Mouse (Mus musculus) c-Kit-negative CD71-positive TER-119-positive erythroid progenitor cells, embryonic 14.5 days (primary cell): ENCODE results near the gene Scyl1.
"Not testable (repeated sequence)": the region's sequence is repeated elsewhere in the genome, so short reads cannot be mapped to it uniquely, and the experiment has no call there.

Source experiments
- DNase-seq: peaks from one replicate; pipeline ENCODE4 v3.0.0-alpha.2; 2013; ENCODE audit warnings: low read depth, low spot score

The Scyl1 gene

DNA sequence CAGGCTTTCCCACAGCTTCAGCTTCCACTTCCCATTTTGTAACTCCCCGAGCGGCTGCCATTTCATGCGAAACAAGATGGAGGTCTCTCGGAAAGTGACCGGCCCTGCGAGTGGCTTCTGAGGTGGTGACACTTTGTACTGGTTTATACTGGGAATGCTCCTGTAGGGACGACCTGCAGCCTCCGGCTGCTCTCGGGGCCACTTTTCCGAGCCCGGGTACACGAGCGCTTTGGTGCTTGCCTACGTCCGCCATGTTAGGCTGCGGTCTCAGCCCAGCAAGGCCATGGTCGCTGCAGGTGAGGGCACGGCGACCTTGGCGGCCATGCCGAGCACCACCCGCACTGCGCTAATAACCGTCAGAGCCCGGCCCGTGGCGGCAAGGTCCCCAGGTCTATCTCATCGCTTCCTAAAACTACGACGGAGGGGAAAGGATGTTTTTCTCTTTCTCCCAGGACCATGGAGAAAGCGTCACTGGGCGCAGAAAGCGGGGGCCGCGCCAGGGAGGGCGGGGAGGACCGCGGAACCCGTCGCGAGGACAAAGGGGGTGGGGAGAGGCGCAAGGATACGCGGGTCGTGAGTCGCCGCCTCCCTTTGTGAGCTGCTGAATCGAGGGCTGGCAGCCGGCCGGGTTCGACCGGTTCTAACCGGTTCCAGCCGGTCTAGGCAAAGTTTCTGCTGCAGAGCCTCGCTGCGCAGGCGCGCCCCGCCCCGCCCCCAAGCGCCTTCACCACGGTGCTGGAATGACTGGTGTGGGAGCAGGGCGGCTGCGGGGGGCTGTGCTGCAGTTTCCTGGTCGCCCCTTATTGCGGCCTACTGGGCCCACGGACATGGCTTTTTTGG is 32.0 kb upstream of the Scyl1 start:
- peak; percentile 95 for DNase-seq

DNA sequence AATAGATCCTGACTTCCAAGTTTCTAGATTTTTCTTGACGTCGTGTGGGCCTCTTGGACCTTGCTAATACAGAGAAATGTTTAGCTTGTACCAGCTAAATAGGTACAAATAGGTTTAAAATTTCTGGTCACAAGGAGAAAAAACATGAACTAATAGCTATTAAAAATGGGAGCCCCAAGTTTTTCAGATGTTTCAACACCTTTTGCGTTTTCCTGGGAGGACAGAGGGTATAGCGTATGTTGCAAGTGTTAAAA is 31.5 kb upstream of the Scyl1 start:
- no peak for DNase-seq

DNA sequence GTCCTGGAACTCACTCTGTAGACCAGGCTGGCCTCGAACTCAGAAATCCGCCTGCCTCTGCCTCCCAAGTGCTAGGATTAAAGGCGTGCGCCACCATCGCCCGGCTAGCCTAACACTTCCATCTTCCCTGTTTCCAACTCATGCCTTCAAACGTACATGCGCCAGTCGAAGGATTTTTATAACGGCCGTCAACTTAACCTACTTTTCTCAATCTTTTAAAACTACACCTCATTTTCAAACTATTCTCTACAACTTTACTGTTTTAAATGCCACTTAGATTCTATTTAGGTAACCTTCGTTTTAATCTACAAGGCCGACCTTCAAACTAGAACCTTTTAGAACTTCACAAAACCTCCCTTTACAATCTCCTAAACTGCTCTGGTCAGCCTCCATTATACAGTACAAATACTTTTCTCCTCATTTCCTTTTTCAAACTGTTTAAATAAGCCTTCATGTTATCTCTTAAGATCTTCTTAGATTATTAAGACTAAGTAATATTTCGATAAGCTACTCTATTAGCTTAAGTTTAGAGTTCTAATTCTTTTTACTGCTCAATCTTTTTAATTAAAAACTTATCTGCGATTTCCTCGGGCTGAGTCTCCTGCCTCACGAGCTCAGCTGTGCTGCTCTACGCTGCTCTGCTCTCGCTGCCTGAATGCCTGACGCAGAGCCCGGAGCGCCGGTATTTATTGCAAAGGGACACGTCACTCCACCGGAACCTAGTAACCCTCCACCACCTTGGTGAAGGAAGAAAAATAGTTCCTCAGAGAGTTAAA is 31.0 kb upstream of the Scyl1 start:
- DNase-seq = peak; percentile 94

DNA sequence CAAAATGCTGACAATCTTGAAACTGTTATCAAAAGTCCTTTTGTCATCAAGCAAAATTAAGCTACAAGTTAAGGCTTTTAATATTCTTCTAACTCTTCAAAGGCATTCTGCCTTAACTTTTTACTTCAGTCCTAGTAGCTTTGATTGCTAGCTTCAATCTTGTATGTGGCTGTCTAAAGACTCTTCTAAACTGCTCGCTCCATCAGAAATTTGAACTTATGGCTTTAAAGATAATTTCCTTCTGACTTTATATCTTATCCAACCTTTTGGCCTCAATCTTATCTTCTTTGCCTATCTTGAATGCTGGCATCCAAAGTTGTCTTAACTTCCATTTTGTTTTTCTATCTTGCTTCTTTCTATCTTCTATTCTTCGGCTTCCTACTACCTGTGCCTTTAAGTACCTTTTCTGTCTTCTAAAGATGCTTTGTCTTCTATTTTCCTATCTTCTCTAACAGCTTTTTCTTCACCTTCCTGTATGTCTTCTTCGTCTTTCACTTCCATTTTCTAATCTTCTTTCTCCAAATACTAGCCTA is 30.3 kb upstream of the Scyl1 start:
- DNase-seq = no peak

DNA sequence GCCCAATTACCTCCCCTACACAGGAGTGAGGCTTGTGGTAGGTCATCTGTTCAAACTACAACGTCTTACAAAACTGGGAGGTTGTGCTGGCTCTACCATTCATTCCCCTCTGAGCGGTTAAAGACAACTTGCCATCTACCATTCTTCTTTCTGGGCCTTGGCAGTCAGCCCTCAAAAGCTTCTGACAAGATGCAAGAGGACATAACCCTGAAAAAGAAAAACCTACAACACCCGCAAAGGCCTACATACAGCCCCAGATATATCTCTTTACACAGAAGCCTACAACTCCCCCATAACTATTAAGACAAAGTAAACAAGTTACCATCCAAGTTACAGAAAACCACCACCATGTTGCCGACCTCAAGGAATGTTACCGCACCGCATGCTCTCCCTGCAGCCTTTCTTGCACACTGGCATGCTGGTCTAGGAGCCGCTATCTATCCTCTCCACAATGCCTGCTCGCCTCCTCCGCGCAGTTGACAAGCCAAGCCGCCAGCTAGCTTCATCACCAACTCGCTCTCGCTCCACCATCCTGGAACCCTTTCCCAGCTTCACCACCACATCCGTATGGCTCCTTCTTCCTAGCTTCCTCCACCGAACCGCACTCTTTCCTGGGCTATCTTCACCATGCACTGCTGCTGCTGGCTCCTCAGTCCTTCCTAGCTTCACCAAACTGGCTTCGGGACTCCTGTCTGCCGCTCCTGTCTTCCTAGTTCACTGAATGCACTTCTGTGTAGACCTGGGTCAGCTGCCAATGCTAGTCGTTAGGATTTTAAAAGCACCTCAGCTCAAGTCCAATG is 29.6 kb upstream of the Scyl1 start:
- peak; percentile 51 for DNase-seq

DNA sequence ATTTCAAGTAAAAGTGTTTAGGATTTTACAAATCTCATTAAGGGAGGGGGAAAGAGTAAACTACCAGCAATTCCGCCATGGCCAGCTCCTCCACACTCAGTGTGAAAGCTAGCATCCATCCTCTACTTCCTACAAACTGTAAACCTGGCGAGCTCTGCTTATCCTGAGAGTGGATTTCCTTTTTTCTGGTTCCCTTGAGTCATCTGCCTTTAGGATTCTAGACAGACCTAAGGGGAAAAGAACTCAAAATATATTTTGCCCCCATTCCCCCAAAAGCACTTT is 29.1 kb upstream of the Scyl1 start:
- DNase-seq = no peak

DNA sequence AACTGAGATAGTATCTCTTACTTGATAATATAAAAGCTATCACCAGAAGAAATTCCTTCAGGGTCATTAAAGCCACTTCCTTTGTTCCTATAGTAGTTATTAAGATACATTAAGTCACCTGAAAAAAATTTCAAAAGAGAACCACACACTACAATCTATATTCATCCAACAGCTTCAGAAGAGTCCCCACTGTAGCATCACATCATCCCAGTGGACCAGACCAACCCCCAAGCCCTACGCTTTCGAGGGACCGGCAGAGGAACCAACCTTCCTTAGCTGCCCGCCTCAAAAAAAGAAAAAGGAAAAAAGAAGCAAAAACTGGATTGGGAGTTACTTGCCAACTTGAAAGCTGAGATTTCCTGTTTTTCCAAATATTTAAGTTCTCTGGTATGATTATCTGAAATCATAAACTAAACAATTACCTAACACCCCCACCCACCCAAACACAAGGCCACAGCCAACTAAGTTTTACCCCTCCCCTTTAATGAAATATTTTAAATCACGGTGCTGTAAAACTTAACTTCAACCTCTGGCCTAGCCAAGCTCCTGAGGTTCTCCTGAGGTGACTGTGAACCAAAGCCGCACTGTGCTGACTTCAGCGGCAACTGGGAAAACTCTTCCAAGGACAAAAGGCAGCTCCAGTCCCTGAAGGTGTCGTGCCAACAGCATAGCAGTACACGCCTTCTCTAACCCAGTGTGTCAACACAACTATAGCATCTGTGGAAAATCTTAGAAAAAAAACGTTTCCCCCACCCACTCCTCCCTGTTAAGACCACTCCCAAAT is 28.5 kb upstream of the Scyl1 start:
- peak; percentile 42 for DNase-seq

DNA sequence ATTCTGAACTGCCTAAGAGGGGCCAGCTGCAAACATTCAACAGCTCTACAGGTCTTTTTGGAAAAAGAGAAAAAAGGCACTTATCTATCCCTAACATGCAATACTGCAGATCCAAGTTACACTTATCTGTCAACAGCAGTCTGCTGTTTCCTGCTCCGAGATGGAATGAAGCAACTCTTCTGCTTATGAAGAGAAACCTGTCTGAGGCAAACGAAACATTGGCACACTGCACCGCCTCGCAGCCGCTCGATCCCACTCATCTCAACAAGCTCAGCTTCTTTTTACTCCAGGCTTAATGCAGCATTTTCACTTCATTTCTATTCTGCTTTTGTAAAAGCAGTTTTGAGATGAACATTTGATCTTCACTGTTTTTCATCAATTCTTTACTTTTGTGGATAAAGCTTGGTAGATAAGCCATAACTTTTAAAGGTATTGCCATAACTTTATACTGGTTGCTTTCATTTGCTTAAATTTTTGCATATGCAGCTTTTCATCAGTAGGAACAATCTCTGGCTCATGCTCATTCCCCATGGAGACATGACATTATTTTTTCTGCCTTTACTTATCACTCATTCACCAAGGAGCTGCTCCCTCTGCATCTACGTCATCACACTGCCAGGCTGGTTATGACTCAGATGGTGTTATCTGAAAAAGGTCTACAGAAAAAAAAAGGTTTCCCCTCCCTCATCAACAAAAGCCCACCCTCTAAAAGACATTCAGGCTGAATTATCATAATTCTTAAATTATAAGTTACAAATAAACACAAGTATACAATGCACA is 27.7 kb upstream of the Scyl1 start:
- peak; percentile 63 for DNase-seq

DNA sequence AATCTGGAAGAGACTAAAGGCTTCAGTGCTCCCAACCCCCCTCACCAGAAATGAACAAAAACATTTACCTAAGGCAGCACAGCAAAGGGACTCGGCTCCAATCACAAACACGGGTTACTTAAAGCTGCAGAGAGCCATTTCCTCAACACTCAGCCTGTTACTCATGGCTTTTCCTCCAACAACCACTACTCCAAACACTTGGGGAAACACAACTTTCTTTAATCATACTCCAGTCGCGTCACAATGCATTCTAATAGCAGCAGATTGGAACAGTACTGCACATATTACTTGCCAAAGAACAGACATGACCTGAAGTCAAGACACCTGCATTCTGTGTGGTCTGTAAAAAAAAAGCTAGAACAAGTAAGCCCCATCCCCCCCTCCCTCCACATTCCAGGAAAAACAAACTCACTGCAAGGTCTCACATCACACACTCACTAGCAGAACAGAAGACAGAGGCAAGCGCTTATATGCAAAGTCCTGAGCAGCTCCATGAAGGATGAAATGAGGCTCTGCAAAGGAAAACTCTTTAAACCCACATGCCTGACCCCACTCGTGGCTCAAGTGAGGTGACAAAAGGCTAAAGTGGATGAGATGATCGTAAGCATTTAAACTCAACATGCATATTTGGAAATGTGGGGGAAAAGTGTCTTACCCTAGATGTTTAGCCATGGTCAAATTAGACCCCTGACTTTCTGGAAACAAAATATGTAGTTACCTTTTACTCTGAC is 26.3 kb upstream of the Scyl1 start:
- no peak for DNase-seq

DNA sequence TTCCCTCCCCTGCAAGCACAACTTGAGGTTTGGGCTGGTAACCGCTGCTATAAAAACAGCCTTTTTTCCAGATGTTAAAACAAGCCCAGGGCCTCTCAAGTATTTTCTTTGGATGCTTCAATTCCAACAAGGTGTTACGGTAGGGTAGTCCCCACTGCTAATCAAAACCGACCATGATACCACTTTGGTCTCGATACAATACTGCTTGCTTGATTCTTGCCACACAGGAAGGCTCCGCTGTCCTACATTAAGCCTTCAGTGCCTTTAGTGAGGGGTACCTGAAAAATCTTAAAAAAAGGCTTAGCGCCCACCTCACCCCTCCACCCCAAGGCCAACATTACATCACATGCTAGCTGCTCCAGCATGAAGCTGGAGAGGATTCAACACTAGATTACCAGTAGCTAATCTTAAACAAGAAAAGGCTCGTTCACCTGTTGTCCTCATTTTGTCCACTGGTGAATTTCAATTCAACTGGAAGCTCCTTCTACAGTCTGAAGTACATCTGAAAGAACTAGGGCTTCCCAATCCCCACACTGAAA is 25.4 kb upstream of the Scyl1 start:
- DNase-seq = no peak

DNA sequence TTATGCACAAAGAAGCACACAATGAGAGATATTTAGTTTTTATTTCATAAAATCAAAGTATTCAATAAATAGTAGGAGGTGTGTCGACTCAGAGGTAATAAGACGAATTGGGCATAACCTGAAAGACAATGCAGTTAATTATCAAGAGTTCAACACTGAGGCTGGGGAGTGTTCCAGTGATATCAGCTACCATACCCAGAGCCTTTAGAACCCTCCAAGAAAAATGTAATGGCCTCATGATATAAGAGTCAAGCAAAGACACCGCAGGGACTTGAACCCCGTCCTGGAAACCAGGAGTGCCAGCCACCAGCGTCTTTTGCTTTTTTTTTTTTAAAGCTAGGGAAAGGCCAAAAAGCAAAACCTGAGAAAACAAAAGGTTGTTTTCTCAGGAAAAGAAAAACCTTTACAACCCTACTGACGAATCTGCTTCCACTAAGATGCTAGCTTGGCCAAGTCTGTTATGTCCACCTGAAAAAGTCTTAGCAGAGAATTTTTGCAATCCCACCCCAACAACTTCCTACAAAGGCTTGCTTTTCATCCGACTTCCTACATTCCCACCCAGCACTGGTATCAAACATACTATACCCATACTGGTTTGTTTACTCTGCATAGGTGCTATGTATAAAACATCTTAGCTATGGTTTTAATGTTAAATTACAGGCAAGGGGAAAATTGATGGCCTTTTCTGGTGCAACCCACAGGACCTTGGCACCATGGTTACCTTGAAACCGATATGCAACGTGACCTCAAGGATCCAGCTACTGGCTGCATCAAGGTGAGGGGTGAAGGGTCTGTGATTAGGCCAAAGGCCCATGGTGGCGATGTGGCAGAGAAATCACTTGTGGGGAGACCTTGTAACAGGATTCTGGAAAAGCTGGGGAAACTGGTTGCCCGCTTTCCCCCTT is 24.7 kb upstream of the Scyl1 start:
- DNase-seq = no peak

DNA sequence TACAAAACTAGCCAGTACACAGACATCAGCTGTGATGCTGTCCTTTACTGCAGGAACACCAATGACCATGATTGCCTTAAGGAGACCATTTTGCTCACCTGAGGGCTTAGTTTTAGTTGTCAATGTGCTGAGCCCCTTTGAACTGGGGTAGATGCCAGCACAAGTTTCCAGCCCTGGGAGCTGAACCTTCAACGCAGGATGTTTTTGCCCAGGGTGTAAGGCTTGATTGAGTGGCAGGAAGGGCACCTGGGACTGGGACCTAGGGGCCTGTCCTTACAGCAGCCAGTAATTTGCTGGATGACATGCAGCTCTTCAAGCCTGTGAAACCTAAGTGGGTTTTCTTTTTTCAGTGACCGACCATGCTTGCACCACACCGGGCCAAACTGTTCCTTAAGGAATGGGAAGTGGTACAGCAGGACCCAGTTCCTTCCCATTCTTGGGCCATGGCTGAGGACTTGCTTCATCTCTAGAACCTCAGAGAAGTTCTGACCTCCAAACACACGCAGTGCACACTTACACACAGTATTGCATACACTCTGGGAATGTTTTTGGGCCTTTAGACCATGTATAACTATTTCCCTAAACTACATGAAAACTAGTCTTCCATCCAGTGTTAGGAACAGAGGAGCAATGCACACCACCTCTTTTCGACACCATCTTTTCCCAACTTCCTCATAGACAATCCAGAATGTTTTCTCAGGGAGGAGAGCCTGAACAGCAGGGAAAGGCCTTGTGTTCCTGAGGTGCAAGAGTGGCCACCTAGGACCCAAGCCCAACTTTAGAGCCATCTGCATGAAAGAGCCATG is 23.8 kb upstream of the Scyl1 start:
- peak; percentile 60 for DNase-seq

DNA sequence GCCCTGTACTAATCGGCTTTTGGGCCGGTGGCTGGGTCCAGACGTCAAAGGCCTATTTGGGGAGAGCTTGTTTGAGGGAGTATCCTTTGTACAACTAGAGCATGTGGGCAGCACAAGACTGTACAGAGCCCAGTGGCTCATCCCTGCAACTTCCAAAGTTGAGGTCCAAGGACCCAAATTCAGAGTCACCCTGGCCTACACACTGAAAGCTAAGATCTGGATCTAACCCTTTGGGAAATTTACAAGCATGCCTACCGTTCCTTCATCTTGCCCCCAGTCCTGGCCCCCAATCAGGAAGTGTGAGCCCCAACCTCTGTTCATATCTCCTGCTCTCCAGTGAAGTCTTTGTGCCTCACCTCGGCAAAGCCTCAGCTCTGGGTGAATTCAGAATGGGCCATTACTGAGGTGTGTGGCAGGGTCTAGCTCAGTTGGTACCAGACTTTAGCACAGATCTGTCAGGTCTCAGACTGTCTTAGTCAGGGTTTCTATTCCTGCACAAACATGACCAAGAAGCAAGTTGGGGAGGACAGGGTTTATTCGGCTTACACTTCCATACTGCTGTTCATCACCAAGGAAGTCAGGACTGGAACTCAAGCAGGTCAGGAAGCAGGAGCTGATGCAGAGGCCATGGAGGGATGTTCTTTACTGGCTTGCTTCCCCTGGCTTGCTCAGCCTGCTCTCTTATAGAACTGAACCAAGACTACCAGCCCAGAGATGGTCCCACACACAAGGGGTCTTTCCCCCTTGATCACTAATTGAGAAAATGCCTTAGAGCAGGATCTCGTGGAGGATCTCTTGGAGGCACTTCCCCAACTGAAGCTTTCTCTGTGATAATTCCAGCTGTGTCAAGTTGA is 22.9 kb upstream of the Scyl1 start:
- not testable (repeated sequence) for DNase-seq

DNA sequence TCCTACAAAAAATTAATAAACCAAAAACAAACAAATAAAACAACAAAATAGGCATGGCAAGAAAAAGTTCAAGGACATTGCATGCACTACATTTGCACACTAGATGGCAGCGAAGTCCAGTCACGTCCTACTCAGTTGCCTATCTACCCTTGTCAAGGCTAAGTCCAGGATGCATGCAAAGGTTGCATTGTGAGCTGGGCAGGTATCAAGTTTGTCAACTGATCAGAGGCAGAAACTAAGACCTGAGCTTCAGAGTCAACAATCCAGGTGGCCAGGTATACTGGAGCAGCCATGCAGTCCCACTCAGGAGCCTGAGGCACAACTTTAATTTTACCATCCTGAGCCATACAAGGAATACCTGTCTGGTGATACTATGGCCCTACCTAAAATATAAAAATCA is 21.9 kb upstream of the Scyl1 start:
- DNase-seq = peak; percentile 72

DNA sequence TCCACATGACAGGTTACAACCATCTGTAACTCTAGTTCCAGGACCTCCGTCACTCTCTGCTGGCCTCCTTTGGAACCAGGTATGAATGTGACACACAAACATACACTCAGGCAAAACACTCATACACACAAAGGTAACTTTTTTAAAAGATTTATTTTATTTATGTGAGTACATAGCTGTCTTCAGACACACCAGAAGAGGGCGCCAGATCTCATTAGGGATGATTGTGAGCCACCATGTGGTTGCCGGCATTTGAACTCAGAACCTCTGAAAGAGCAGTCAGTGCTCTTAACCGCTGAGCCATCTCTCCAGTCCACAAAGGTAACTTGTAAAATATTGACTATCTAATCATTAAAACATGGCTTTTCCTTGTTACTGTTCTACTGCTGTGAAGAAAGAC is 20.1 kb upstream of the Scyl1 start:
- DNase-seq = no peak

DNA sequence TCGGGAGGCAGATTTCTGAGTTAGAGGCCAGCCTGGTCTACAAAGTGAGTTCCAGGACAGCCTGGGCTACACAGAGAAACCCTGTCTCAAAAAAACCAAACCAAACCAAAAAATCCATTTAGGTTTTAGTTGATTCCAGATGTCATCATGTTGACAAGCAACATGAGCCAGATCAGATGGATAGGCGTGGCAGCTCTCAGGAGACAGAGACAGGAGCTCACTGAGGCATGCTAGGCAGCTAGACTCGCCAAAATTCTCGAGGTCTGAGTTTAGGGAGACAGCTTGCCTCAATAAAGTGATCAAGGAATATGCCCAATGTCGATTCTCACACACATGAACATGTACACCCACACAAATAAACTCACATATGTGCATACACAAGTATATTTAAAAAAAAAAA is 17.8 kb upstream of the Scyl1 start:
- no peak for DNase-seq

DNA sequence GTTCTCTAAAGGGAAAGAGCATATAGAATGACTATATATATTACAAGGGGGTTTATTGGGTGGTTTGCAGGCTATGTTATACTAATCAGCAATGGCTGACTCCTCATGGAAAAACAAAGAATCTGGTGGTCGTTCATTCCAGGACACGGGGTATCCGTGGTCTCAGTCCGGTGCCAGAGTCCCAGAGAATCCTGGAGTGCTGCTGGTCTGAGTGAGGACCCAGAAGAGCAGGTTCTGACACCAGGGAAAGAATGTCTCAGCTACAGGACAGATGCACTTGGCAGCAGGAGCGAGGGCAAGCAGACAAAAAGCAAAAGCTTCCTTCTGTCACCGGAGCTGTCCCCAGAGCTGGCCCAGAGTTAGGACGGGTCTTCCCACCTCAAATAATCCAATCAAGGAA is 17.4 kb upstream of the Scyl1 start:
- no peak for DNase-seq
